Comparison of ENCODE assay signal across 30 mouse cellular contexts in the genomic region with DNA sequence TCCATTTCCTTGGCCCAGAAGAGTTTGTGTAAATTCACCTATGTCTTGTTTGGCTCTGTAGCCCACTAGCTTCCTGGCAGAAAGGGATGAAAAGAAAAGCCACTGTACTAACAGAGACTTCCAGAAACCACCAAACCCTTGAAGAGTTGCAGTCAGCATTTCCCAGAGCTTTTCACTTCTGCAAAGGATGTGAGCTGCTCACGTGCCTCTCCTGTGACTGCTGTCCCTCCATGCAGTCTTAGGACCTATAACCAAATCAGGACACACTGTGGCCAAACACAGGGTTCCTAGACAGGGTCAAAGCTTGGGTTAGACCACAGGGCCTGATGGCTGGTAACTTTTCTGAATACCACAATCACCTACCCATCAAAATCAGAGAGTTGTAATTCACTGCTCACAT. TPM values are rescaled to one million over a fixed set of nuclear protein-coding genes. Genes with fewer than 3 reads are reported as not detected.
DNase-seq lines count a peak whose midpoint lies in the region; ATAC-seq and TF ChIP-seq lines count a peak whose summit lies in the region.
"Had no signal": no experiment of that assay in that cellular context is flagged by ENCODE, and none has a peak within 500 bp of the region (broad histone marks: within the 10 kb centered on the region; RNA-seq: fewer than 3 reads in every experiment).

No protein-coding gene starts in this region.

- peak; percentile 16 for DNase-seq in forebrain, embryonic 11.5 days (ENCODE audit: low spot score)
- DNase-seq in layer of hippocampus, adult 2 months (ENCODE audit: low spot score in 2 of 2): no peak
- DNase-seq in layer of hippocampus, postnatal 25 days (ENCODE audit: extremely low spot score in 1 of 2, low spot score in 1 of 2): no peak
- no peak for DNase-seq in cerebellum, postnatal 25 days
- DNase-seq in kidney, postnatal 36 days: no peak
- DNase-seq: adrenal gland, postnatal 36 days; cerebellum, adult 2 months; kidney, adult 11 months; lung, postnatal 4 days; right cerebral cortex, postnatal 14 days had no signal

- no peaks in the 10 kb centered on the region for H3K36me3 ChIP-seq in forebrain, embryonic 11.5 days (ENCODE audit: control insufficient read depth, insufficient read depth, low read length)
- H3K36me3 ChIP-seq in forebrain, embryonic 15.5 days: no peaks in the 10 kb centered on the region
- H3K36me3 ChIP-seq in macrophage (ENCODE audit: inconsistent target): no peaks in the 10 kb centered on the region
- H3K36me3 ChIP-seq: forebrain, embryonic 10.5 days; hindbrain, embryonic 13.5 days; kidney, embryonic 15.5 days; lung, embryonic 15.5 days; midbrain, embryonic 15.5 days; neural tube, embryonic 12.5 days had no signal

- H3K9ac ChIP-seq in forebrain, embryonic 11.5 days (ENCODE audit: low read length): no peak overlapping the region
- no peak overlapping the region for H3K9ac ChIP-seq in forebrain, embryonic 15.5 days (replicated peaks)
- H3K9ac ChIP-seq: heart, embryonic 13.5 days; hindbrain, embryonic 13.5 days; kidney, embryonic 15.5 days; liver, embryonic 14.5 days; lung, embryonic 15.5 days; midbrain, embryonic 15.5 days; neural tube, embryonic 12.5 days had no signal

- H3K27ac ChIP-seq in forebrain, embryonic 11.5 days (ENCODE audit: low read depth, low read length): no peak overlapping the region
- H3K27ac ChIP-seq in forebrain, embryonic 15.5 days (replicated peaks): no peak overlapping the region
- H3K27ac ChIP-seq in layer of hippocampus, adult 2 months: peak overlapping the region; percentile 60; the same call in 1 of the 2 replicates
- peak overlapping the region; percentile 94 for H3K27ac ChIP-seq in bone marrow macrophage, adult 2 months (ENCODE audit: insufficient read depth, low read depth, low read length)
- H3K27ac ChIP-seq in macrophage: peak overlapping the region; percentile 95
- H3K27ac ChIP-seq: forebrain, embryonic 10.5 days; heart, embryonic 13.5 days; kidney, embryonic 15.5 days; liver, embryonic 14.5 days; lung, embryonic 15.5 days; midbrain, embryonic 15.5 days; neural tube, embryonic 12.5 days had no signal

- H3K9me3 ChIP-seq in forebrain, embryonic 11.5 days (ENCODE audit: control insufficient read depth, low read length): no peaks in the 10 kb centered on the region
- no peaks in the 10 kb centered on the region for H3K9me3 ChIP-seq in forebrain, embryonic 15.5 days
- H3K9me3 ChIP-seq: forebrain, embryonic 10.5 days; heart, embryonic 13.5 days; hindbrain, embryonic 13.5 days; kidney, embryonic 15.5 days; lung, embryonic 15.5 days; midbrain, embryonic 15.5 days; neural tube, embryonic 12.5 days had no signal

- H3K4me1 ChIP-seq in forebrain, embryonic 11.5 days (replicated peaks; ENCODE audit: control insufficient read depth, insufficient read depth, low read length): no peaks in the 10 kb centered on the region
- peaks cover 15% of the 10 kb centered on the region for H3K4me1 ChIP-seq in forebrain, embryonic 15.5 days
- H3K4me1 ChIP-seq in bone marrow macrophage, adult 2 months (ENCODE audit: control insufficient read depth, insufficient read depth, low read length): peaks cover 37% of the 10 kb centered on the region
- H3K4me1 ChIP-seq: lung, embryonic 15.5 days; midbrain, embryonic 15.5 days; neural tube, embryonic 12.5 days had no signal

- H3K4me2 ChIP-seq in forebrain, embryonic 11.5 days (ENCODE audit: low read depth, low read length, severe bottlenecking): no peak overlapping the region
- H3K4me2 ChIP-seq in forebrain, embryonic 15.5 days (replicated peaks): no peak overlapping the region
- H3K4me2 ChIP-seq: heart, embryonic 13.5 days; hindbrain, embryonic 13.5 days; kidney, embryonic 15.5 days; lung, embryonic 15.5 days; midbrain, embryonic 15.5 days; neural tube, embryonic 12.5 days had no signal

- TF ChIP-seq POLR2A in bone marrow macrophage, adult 2 months (IDR thresholded peaks at IDR 0.05; ENCODE audit: borderline replicate concordance, low read depth, low read length): no peak

- ATAC-seq in forebrain, embryonic 11.5 days (replicated peaks; ENCODE audit: low FRiP score): no peak
- ATAC-seq in forebrain, embryonic 15.5 days (replicated peaks): no peak
- ATAC-seq: midbrain, embryonic 15.5 days; Patski had no signal

- H3K79me2 ChIP-seq in macrophage (ENCODE audit: inconsistent target): no peaks in the 10 kb centered on the region

- no peak overlapping the region for H3K4me3 ChIP-seq in forebrain, embryonic 11.5 days (ENCODE audit: low read depth, low read length)
- H3K4me3 ChIP-seq in forebrain, embryonic 15.5 days: no peak overlapping the region
- H3K4me3 ChIP-seq in layer of hippocampus, adult 2 months: no peak overlapping the region
- no peak overlapping the region for H3K4me3 ChIP-seq in bone marrow macrophage, adult 2 months (ENCODE audit: insufficient read depth, low read length)
- no peak overlapping the region for H3K4me3 ChIP-seq in macrophage (ENCODE audit: inconsistent target)
- H3K4me3 ChIP-seq: forebrain, embryonic 10.5 days; heart, embryonic 13.5 days; hindbrain, embryonic 13.5 days; kidney, embryonic 15.5 days; lung, embryonic 15.5 days; midbrain, embryonic 15.5 days; neural tube, embryonic 12.5 days had no signal

- 85% methylated on average over 1 of the region's 1 CpGs for WGBS in forebrain, embryonic 11.5 days
- 82% methylated on average over 1 of the region's 1 CpGs for WGBS in forebrain, embryonic 15.5 days
- 43% methylated on average over 1 of the region's 1 CpGs for WGBS in macrophage (ENCODE audit: missing documents)

- H3K27me3 ChIP-seq in forebrain, embryonic 11.5 days (ENCODE audit: control insufficient read depth, insufficient read depth, low read length): no peaks in the 10 kb centered on the region
- H3K27me3 ChIP-seq in forebrain, embryonic 15.5 days: no peaks in the 10 kb centered on the region
- H3K27me3 ChIP-seq: heart, embryonic 13.5 days; hindbrain, embryonic 13.5 days; kidney, embryonic 15.5 days; lung, embryonic 15.5 days; midbrain, embryonic 15.5 days; neural tube, embryonic 12.5 days; Patski had no signal

- no peak for TF ChIP-seq CTCF in layer of hippocampus, adult 2 months (conservative IDR thresholded peaks at IDR 0.05)
- no peak for TF ChIP-seq CTCF in bone marrow macrophage, adult 2 months (IDR thresholded peaks at IDR 0.05; ENCODE audit: low read depth, low read length)

RNA-seq across cellular contexts. Expression of a gene that starts 29.8 kb away (rescaled TPM):
- 46.9 and 48.5 TPM in 2 replicates for polyA plus RNA-seq in forebrain, embryonic 11.5 days (2014; fragmentation: Nextera tagmentation; extraction: Ambion mirVana)
- 81.1 and 86.6 TPM in 2 replicates for polyA plus RNA-seq in forebrain, embryonic 15.5 days (2015; fragmentation: Nextera tagmentation; extraction: Ambion mirVana)
- 100 to 1,000 TPM; 102 to 108 TPM for total RNA-seq in layer of hippocampus, adult 2 months (2021)
- 100 to 1,000 TPM in 1 of 2 experiments, 10 to 100 TPM in 1; 96.6 to 103 TPM for total RNA-seq in layer of hippocampus, postnatal 25 days (2021)
- polyA plus RNA-seq in bone marrow macrophage, adult 2 months (2012; ENCODE audit: insufficient read depth, insufficient read length, missing spikeins): 52.4 and 56.8 TPM in 2 replicates
- 100 to 1,000 TPM in 19 of 26 experiments, 10 to 100 TPM in 7; 44.1 to 254 (median 134) TPM for total RNA-seq in macrophage (2018; cell fraction: chromatin; rRNA removed)
- total RNA-seq in macrophage (2018; cell fraction: cytosol; rRNA removed): 100 to 1,000 TPM in 3 of 26 experiments, 10 to 100 TPM in 23; 32.2 to 111 (median 57.8) TPM
- total RNA-seq in macrophage (2018; cell fraction: nucleus; rRNA removed): 100 to 1,000 TPM in 9 of 26 experiments, 10 to 100 TPM in 17; 43.4 to 176 (median 77.9) TPM
- 54.8 to 74.9 TPM (median 55.4 TPM) in 3 replicates for polyA plus RNA-seq in macrophage (2018)

RNA-seq across cellular contexts. Expression of a gene that starts 30.6 kb away (rescaled TPM):
- polyA plus RNA-seq in forebrain, embryonic 11.5 days (2014; fragmentation: Nextera tagmentation; extraction: Ambion mirVana): not detected in 2 replicates
- not detected in 2 replicates for polyA plus RNA-seq in forebrain, embryonic 15.5 days (2015; fragmentation: Nextera tagmentation; extraction: Ambion mirVana)
- not detected for total RNA-seq in layer of hippocampus, adult 2 months (2021)
- total RNA-seq in layer of hippocampus, postnatal 25 days (2021): not detected
- polyA plus RNA-seq in bone marrow macrophage, adult 2 months (2012; ENCODE audit: insufficient read depth, insufficient read length, missing spikeins): not detected in 2 replicates
- not detected for total RNA-seq in macrophage (2018; cell fraction: chromatin; rRNA removed)
- not detected for total RNA-seq in macrophage (2018; cell fraction: cytosol; rRNA removed)
- not detected for total RNA-seq in macrophage (2018; cell fraction: nucleus; rRNA removed)
- polyA plus RNA-seq in macrophage (2018): not detected in 3 replicates
- total RNA-seq: adrenal gland, adult 18-20 months; adrenal gland, postnatal 36 days; gastrocnemius, postnatal 4 days; heart, postnatal 36 days; left cerebral cortex, adult 8-10 months had no signal
- polyA plus RNA-seq: cerebellum, adult 2 months; forebrain, embryonic 10.5 days; heart, embryonic 13.5 days; hindbrain, embryonic 13.5 days; kidney, embryonic 15.5 days; large intestine, adult 2 months; limb, embryonic 11.5 days; liver, embryonic 14.5 days; lung, embryonic 15.5 days; midbrain, embryonic 15.5 days; neural tube, embryonic 12.5 days; Patski; testis, adult 2 months; urinary bladder, adult 2 months had no signal

RNA-seq across cellular contexts. Expression of a gene that starts 46.4 kb away (rescaled TPM):
- 3.8 and 3.9 TPM in 2 replicates for polyA plus RNA-seq in forebrain, embryonic 11.5 days (2014; fragmentation: Nextera tagmentation; extraction: Ambion mirVana)
- 3.6 and 4.1 TPM in 2 replicates for polyA plus RNA-seq in forebrain, embryonic 15.5 days (2015; fragmentation: Nextera tagmentation; extraction: Ambion mirVana)
- total RNA-seq in layer of hippocampus, adult 2 months (2021): 1 to 10 TPM; 2.4 to 2.8 TPM
- total RNA-seq in layer of hippocampus, postnatal 25 days (2021): 1 to 10 TPM; 2.0 to 2.2 TPM
- 6.2 and 6.7 TPM in 2 replicates for polyA plus RNA-seq in bone marrow macrophage, adult 2 months (2012; ENCODE audit: insufficient read depth, insufficient read length, missing spikeins)
- total RNA-seq in macrophage (2018; cell fraction: chromatin; rRNA removed): 10 to 100 TPM in 15 of 26 experiments, 1 to 10 TPM in 11; 3.2 to 26.5 (median 11.4) TPM
- total RNA-seq in macrophage (2018; cell fraction: cytosol; rRNA removed): 1 to 10 TPM; 1.5 to 6.4 (median 4.3) TPM
- 10 to 100 TPM in 6 of 26 experiments, 1 to 10 TPM in 20; 1.9 to 18.4 (median 5.6) TPM for total RNA-seq in macrophage (2018; cell fraction: nucleus; rRNA removed)
- 5.4 to 10.7 TPM (median 9.0 TPM) in 3 replicates for polyA plus RNA-seq in macrophage (2018)

Comparison
In these comparisons a context has a peak if more than half of its experiments do, and no peak if none do; other contexts are left out.
1. H3K27ac ChIP-seq: peak in layer of hippocampus, adult 2 months (single experiment), bone marrow macrophage, adult 2 months (single experiment) and macrophage (single experiment); none in forebrain, embryonic 11.5 days (single experiment) and forebrain, embryonic 15.5 days (single experiment).